Mouse (Mus musculus) G1E (cell line): ENCODE data around the gene Tubb4b. TPM values are rescaled to one million over a fixed set of nuclear protein-coding genes. Genes with fewer than 3 reads are reported as not detected.

Experiments
- ATAC-seq: 2 replicates; pipeline ENCODE4 v1.8.0; 2016; ENCODE audit warnings: mild to moderate bottlenecking; ENCODE audit not compliant: insufficient number of reproducible peaks, poor library complexity, low FRiP score, severe bottlenecking; ENCODE audit errors: extremely low read depth
- DNase-seq: peaks from one replicate; pipeline ENCODE4 v3.0.0; 2012; ENCODE audit warnings: low spot score
- H3K27me3 ChIP-seq: 2 replicates; pipeline ENCODE4 v1.6.1; 2012; ENCODE audit warnings: mild to moderate bottlenecking, low read length, inconsistent platforms; ENCODE audit not compliant: insufficient read depth
- H3K36me3 ChIP-seq: replicated peaks from 2 replicates; pipeline ENCODE3; 2012; ENCODE audit warnings: mild to moderate bottlenecking, inconsistent platforms
- H3K4me1 ChIP-seq: 2 replicates; pipeline ENCODE4 v1.6.1; 2012; ENCODE audit warnings: low read depth, low read length, inconsistent platforms, mixed read lengths; ENCODE audit not compliant: insufficient read depth
- H3K4me3 ChIP-seq: 2 replicates; pipeline ENCODE4 v1.5.1; 2012; ENCODE audit warnings: low read depth, mild to moderate bottlenecking, inconsistent platforms, low read length, moderate library complexity, mixed read lengths
- H3K9me3 ChIP-seq: replicated peaks from 2 replicates; pipeline ENCODE4 v1.6.1; 2012; ENCODE audit warnings: inconsistent platforms
- CTCF ChIP-seq: IDR thresholded peaks from 2 replicates; pipeline ENCODE4 v1.5.1; 2012; ENCODE audit warnings: low read depth, low read length, inconsistent platforms, mixed read lengths
- GATA1 ChIP-seq: IDR thresholded peaks from 2 replicates; pipeline ENCODE4 v1.6.1; 2012; ENCODE audit warnings: borderline replicate concordance, low read length, inconsistent platforms, mixed read lengths
- GATA2 ChIP-seq: IDR thresholded peaks from 2 replicates; pipeline ENCODE4 v1.6.1; 2012; ENCODE audit warnings: low read depth, low read length, inconsistent platforms, borderline replicate concordance
- POLR2AphosphoS5 ChIP-seq: IDR thresholded peaks from 2 replicates; pipeline ENCODE4 v1.6.1; 2012; ENCODE audit warnings: low read depth, low read length, inconsistent platforms; ENCODE audit not compliant: insufficient replicate concordance
- TAL1 ChIP-seq: conservative IDR thresholded peaks from 2 replicates; pipeline ENCODE4 v1.6.1; 2012; ENCODE audit warnings: low read depth, low read length, inconsistent platforms, mixed read lengths
- polyA plus RNA-seq: library from polyadenylated mRNA; stranded (reverse); fragments of >175 nt; gene quantifications from 2 replicates; pipeline ENCODE4 v1.2.3, GENCODE M21; 2012
- total RNA-seq, 2 experiments: library from RNA; stranded (forward) in 1 of 2; stranded (reverse) in 1 of 2; fragments of 200-1000 nt in 1 of 2; fragments of >200 nt in 1 of 2; fragmentation: Nextera tagmentation in 1 of 2; gene quantifications; 2 replicates each; pipeline ENCODE4 v1.2.3; 2014 to 2017

Tubb4b gene
- total and polyA plus RNA-seq, 3 experiments = 427 to 799 (median 639) TPM

DNA sequence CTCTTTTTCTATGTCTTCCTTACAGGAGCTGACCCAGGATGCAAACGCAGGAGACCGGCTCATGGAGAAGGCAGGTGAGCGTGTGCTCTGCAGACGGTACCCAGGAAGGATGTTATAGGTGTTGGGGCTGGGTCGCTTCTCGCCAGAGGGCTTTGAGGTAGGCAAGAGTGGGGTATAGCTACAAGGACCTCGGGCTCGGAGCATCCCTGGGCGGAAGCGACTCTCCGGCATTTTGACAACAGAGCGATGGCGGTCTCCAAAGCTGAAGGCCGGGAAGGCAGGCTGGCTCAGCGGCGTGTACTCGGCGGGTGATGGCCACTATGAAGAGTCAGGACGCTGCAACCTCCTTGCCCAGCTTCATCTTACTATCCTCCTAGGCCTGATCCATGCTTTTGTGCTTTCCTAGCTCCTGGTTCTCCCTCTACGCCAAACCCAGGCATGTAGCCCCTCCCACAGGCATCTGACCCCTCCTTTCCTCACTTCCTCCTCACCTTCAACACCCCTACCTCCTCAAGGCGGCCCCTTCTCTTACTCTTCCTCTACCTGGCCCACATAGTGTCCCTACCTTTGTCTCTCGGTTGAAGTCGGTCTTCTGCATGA, 11.1 kb downstream of the Tubb4b start:
- Histone ChIP-seq H3K4me3 (no peak overlapping the region), H3K36me3 (peaks cover 20% of the 10 kb centered on the region), H3K27me3 (peaks cover 17% of the 10 kb centered on the region), H3K9me3 (no peaks in the 10 kb centered on the region), H3K4me1 (peaks cover 42% of the 10 kb centered on the region)
- no peak for DNase-seq
- ATAC-seq = no peak
- TF ChIP-seq POLR2AphosphoS5 (no peak), TAL1 (no peak), CTCF (no peak), GATA1 (no peak), GATA2 (no peak)

DNA sequence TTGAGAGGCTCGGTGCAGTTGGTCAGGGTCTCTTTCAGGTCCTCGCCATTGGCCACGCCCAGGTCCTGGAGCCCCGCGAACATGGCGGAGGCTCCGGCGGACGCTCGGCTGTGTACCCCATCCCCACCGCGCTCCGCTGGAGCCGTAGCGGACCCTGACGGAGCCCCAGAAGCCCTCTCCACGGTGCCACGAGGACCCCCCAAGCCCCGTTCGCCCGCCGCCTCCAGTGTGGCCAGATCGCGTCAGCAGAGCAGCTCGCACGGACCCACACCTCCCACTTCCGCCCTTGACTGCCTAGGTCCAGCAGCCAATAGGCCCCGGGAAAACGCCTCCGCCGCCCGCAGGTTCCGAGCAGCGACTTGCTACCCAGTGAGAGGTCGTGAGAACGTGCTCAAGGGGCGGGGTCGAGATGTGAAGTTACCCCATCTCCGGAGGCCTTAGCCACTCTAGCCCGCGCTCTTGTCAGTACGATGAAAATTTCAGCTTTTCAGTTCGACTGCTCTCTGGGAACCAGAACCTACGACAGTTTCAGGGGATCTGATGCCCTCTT, 13.3 kb downstream of the Tubb4b start, which contains the start of gene Nelfb:
Nelfb (minus strand) TSS at position 369 of the 550 bp plus-strand sequence.
- DNase-seq (peak; percentile 91), ATAC-seq (peak; percentile 83)
- H3K9me3 ChIP-seq = no peaks in the 10 kb centered on the region
- peaks cover 14% of the 10 kb centered on the region for H3K27me3 ChIP-seq
- H3K4me1 ChIP-seq = peaks cover 58% of the 10 kb centered on the region
- TF ChIP-seq TAL1 = no peak
- no peak for TF ChIP-seq POLR2AphosphoS5
- no peak for TF ChIP-seq GATA2
- TF ChIP-seq GATA1 = no peak
- no peak for TF ChIP-seq CTCF
- peaks cover 42% of the 10 kb centered on the region for H3K36me3 ChIP-seq
- H3K4me3 ChIP-seq = peak within 1 kb of the TSS; percentile 90

DNA sequence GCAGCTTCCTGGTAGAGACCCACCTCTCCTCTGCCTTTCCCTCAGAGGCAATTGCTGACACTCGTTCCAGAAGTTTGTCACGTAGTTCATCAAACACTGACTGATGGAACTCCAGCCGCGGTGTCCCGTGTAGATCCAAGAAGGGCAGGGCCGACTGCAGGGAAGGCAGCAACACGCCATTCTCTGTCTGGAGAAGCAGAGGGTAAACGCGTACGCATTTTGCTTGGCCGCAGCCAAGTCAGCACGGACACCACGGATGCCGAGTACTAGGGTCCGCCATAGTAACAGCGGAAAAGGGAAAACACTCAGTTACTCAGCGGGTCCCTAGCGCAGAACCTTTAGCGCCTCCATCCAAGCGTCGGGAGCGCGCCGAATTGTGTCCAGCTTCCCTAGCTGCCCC, 13.8 kb downstream of the Tubb4b start:
- TF ChIP-seq GATA1 = no peak
- no peak for TF ChIP-seq GATA2
- TF ChIP-seq POLR2AphosphoS5 = no peak
- TF ChIP-seq TAL1 = no peak
- no peak for TF ChIP-seq CTCF
- ATAC-seq = no peak

DNA sequence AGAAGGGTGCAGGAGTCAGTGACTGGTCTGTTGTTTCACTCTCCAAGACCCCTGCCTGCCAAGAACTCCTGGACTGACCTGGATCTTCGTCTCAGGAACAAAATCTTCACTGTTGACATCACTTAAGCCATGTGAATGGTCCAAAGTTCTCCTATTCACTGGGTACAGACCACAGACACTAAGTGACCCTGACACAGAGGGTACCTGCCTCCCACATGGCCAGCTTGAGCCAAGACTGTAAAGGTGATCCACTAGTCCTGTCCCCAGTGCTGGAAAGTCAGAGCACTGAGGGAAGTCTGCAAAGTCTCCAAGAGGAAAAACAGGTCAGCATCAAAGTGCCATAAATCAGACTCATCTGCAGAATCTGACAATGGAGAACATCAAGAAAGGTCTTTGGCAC, 16.9 kb downstream of the Tubb4b start:
- H3K4me1 ChIP-seq = peaks cover 53% of the 10 kb centered on the region
- no peaks in the 10 kb centered on the region for H3K9me3 ChIP-seq
- H3K4me3 ChIP-seq = no peak overlapping the region
- DNase-seq = no peak
- no peak for ATAC-seq
- H3K36me3 ChIP-seq = peaks cover 78% of the 10 kb centered on the region
- TF ChIP-seq GATA2 (no peak), CTCF (no peak), POLR2AphosphoS5 (no peak)
- H3K27me3 ChIP-seq = no peaks in the 10 kb centered on the region

More for the DNA sequence above, 13.8 kb downstream of the Tubb4b start:
- peaks cover 9% of the 10 kb centered on the region for H3K27me3 ChIP-seq
- H3K4me1 ChIP-seq = peaks cover 63% of the 10 kb centered on the region
- no peak for DNase-seq
- H3K9me3 ChIP-seq = no peaks in the 10 kb centered on the region
- peak overlapping the region; percentile 90 for H3K4me3 ChIP-seq
- H3K36me3 ChIP-seq = peaks cover 47% of the 10 kb centered on the region

GRCm38 (mm10) chr2:25203631-25204214, 20.8 kb downstream of the Tubb4b start:
- H3K4me1 ChIP-seq = peaks cover 32% of the 10 kb centered on the region
- H3K27me3 ChIP-seq = no peaks in the 10 kb centered on the region
- TF ChIP-seq POLR2AphosphoS5 (no peak), CTCF (no peak), TAL1 (no peak), GATA2 (no peak), GATA1 (no peak)
- H3K9me3 ChIP-seq = no peaks in the 10 kb centered on the region
- H3K4me3 ChIP-seq = no peak overlapping the region
- DNase-seq (no peak), ATAC-seq (no peak; the same call in 1 of the 2 replicates)
- peaks cover 99% of the 10 kb centered on the region for H3K36me3 ChIP-seq

- TF ChIP-seq CTCF = no peak
- no peak for TF ChIP-seq TAL1
- TF ChIP-seq GATA1 = no peak
- TF ChIP-seq POLR2AphosphoS5 = no peak
- TF ChIP-seq GATA2 = no peak
- Histone ChIP-seq H3K27me3 (no peaks in the 10 kb centered on the region), H3K36me3 (peaks cover 83% of the 10 kb centered on the region), H3K4me3 (no peak overlapping the region), H3K9me3 (no peaks in the 10 kb centered on the region), H3K4me1 (peaks cover 35% of the 10 kb centered on the region)
- no peak for DNase-seq
- ATAC-seq = no peak
Observed at GRCm38 (mm10) chr2:25200631-25201030, 23.9 kb downstream of the Tubb4b start.
